23 mouse cellular contexts compared by ENCODE assay signal in the genomic region with DNA sequence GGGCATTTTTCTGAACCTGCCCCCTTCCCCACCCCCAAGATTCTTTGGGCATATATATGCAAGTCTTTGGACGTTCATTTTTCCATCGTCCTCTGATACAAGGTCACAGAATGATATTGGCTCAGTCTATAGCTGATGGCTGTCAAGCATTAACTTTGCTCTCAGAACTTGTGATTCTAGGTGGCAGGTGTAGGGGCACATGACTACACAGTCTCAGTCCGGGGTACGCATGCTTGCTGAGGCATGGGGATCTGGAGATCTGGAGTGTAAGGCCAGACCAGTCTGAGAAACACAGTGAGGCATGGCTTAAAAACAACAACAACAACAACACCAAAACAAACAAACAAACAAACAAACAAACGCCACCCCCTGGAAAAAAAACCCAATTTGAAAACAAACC. TPM values are rescaled to one million over a fixed set of nuclear protein-coding genes. Genes with fewer than 3 reads are reported as not detected.
A peak's percentile ranks its signal among the peaks of the same experiment; 100 is the strongest.
DNase-seq lines count a peak whose midpoint lies in the region; ATAC-seq and TF ChIP-seq lines count a peak whose summit lies in the region.
"Had no signal": no experiment of that assay in that cellular context is flagged by ENCODE, and none has a peak within 500 bp of the region (broad histone marks: within the 10 kb centered on the region; RNA-seq: fewer than 3 reads in every experiment).

No protein-coding gene starts in this region.

- H3K9me3 ChIP-seq in intestine, embryonic 15.5 days = no peaks in the 10 kb centered on the region
- H3K9me3 ChIP-seq: embryonic facial prominence, embryonic 12.5 days; embryonic facial prominence, embryonic 15.5 days; hindbrain, embryonic 12.5 days had no signal

- DNase-seq in kidney, adult 2 months = peak; percentile 40
- DNase-seq in kidney, adult 18-20 months = no peak
- DNase-seq in kidney, postnatal 10 days = peak; percentile 37
- DNase-seq in kidney, adult 8-10 months = no peak
- no peak for DNase-seq in left cerebral cortex, adult 18-20 months (ENCODE audit: low spot score in 2 of 2)
- no peak for DNase-seq in c-Kit-positive CD71-positive TER-119-positive erythroid progenitor cells, embryonic 14.5 days (ENCODE audit: low spot score)
- DNase-seq: adrenal gland, postnatal 10 days; adrenal gland, postnatal 36 days; cerebellum, adult 11 months; cerebellum, adult 2 months; cerebellum, adult 9-11 months; cerebellum, postnatal 25 days; forebrain, postnatal 0 days; gastrocnemius, adult 2 months; gastrocnemius, postnatal 14 days had no signal

- no peak overlapping the region for H3K4me3 ChIP-seq in kidney, adult 2 months (ENCODE audit: insufficient read depth, low read depth, low read length)
- H3K4me3 ChIP-seq in intestine, embryonic 15.5 days (replicated peaks) = no peak overlapping the region
- H3K4me3 ChIP-seq: embryonic facial prominence, embryonic 12.5 days; embryonic facial prominence, embryonic 15.5 days; gastrocnemius, adult 2 months; hindbrain, embryonic 12.5 days had no signal

- no peak overlapping the region for H3K9ac ChIP-seq in intestine, embryonic 15.5 days
- H3K9ac ChIP-seq: embryonic facial prominence, embryonic 12.5 days; embryonic facial prominence, embryonic 15.5 days; forebrain, postnatal 0 days; hindbrain, embryonic 12.5 days had no signal

- 45% methylated on average over 5 of the region's 5 CpGs for WGBS in kidney, adult 2 months
- 76% methylated on average over 5 of the region's 5 CpGs for WGBS in intestine, embryonic 15.5 days

- ATAC-seq in intestine, embryonic 15.5 days = peak; percentile 51; the same call in 1 of the 2 replicates
- ATAC-seq: forebrain, embryonic 14.5 days; forebrain, postnatal 0 days had no signal

- no peaks in the 10 kb centered on the region for H3K27me3 ChIP-seq in kidney, adult 2 months (replicated peaks; ENCODE audit: control insufficient read depth, insufficient read depth, low read length)
- H3K27me3 ChIP-seq in intestine, embryonic 15.5 days (replicated peaks) = no peaks in the 10 kb centered on the region
- H3K27me3 ChIP-seq: embryonic facial prominence, embryonic 12.5 days; embryonic facial prominence, embryonic 15.5 days; hindbrain, embryonic 12.5 days; Patski had no signal

- H3K4me2 ChIP-seq in intestine, embryonic 15.5 days (replicated peaks) = no peak overlapping the region
- H3K4me2 ChIP-seq: embryonic facial prominence, embryonic 12.5 days; embryonic facial prominence, embryonic 15.5 days; heart, embryonic 11.5 days; hindbrain, embryonic 12.5 days had no signal

- no peak for TF ChIP-seq CTCF in kidney, adult 2 months (conservative IDR thresholded peaks at IDR 0.05; ENCODE audit: insufficient read depth, insufficient read length, low read depth, low read length)

- no peak overlapping the region for H3K27ac ChIP-seq in kidney, adult 2 months (ENCODE audit: insufficient read depth, low read depth, low read length)
- no peak overlapping the region for H3K27ac ChIP-seq in intestine, embryonic 15.5 days
- H3K27ac ChIP-seq: embryonic facial prominence, embryonic 12.5 days; embryonic facial prominence, embryonic 15.5 days; gastrocnemius, adult 2 months; hindbrain, embryonic 12.5 days had no signal

- peaks cover 11% of the 10 kb centered on the region; the same call in 1 of the 2 replicates for H3K4me1 ChIP-seq in kidney, adult 2 months (ENCODE audit: control insufficient read depth, insufficient read depth, low read length)
- peaks cover 7% of the 10 kb centered on the region for H3K4me1 ChIP-seq in intestine, embryonic 15.5 days (replicated peaks)

- no peaks in the 10 kb centered on the region for H3K36me3 ChIP-seq in kidney, adult 2 months (ENCODE audit: control insufficient read depth, insufficient read depth, low read length)
- H3K36me3 ChIP-seq in intestine, embryonic 15.5 days = no peaks in the 10 kb centered on the region
- H3K36me3 ChIP-seq: embryonic facial prominence, embryonic 12.5 days; embryonic facial prominence, embryonic 15.5 days; G1E; hindbrain, embryonic 12.5 days had no signal

- TF ChIP-seq POLR2A in kidney, adult 2 months (IDR thresholded peaks at IDR 0.05; ENCODE audit: low read depth, low read length) = no peak

RNA-seq across cellular contexts. Expression of gene Tgfbr2, which starts 47.5 kb away (rescaled TPM):
- polyA plus RNA-seq in kidney, adult 2 months (2012; rRNA removed) = 45.8 and 46.4 TPM in 2 replicates
- 28.3 and 31.8 TPM in 2 replicates for polyA plus RNA-seq in intestine, embryonic 15.5 days (2015; fragmentation: Nextera tagmentation; extraction: Ambion mirVana)
- total RNA-seq in left cerebral cortex, adult 18-20 months (2021) = 10 to 100 TPM; 12.4 to 13.1 TPM
- polyA plus RNA-seq: G1E had no signal

Comparison
In these comparisons a context has a peak if more than half of its experiments do, and no peak if none do; other contexts are left out.
1. DNase-seq: peak in kidney, adult 2 months (single experiment) and kidney, postnatal 10 days (single experiment); none in kidney, adult 18-20 months (single experiment), kidney, adult 8-10 months (0 of 2), left cerebral cortex, adult 18-20 months (0 of 2) and c-Kit-positive CD71-positive TER-119-positive erythroid progenitor cells, embryonic 14.5 days (single experiment).